Mouse (Mus musculus): ENCODE measurements at regions not wholly inside any gene's neighbourhood (a gene's known extent, or its start where the extent isn't known, plus 50 kb on each side); places are given as distances from the start of the nearest gene placed in this dataset.

DNA sequence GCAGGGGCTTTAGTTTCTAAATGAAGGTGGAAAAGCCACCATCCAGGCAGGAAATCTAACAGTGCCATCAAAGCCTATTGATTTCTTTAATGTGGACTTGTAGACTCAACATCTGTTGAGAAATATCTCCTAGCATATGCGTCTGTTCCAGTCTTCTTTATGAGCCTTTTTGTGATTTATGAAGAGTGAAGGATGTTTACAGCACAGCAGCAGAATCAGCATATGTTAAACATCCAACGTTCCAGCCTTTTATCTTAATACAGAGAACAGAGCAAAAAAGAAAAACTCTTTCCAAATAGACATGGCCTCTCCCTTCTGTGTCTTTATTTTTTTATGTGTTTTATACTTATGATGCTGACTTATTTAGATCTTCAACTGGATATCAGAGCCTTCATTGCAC is 573.3 kb downstream of the Basp1 start:
- no peak for TF ChIP-seq CTCF (IDR thresholded peaks at IDR 0.05; ENCODE audit: low read depth)
- TF ChIP-seq EP300 (IDR thresholded peaks at IDR 0.05; ENCODE audit: low read depth): no peak

Measured in heart, postnatal 0 days (tissue).